Mouse (Mus musculus): ENCODE results near the gene Cops3. TPM values are rescaled to one million over a fixed set of nuclear protein-coding genes. Genes with fewer than 3 reads are reported as not detected.

The Cops3 gene
- total and polyA plus RNA-seq, 3 experiments: 180 to 198 TPM; not detected in 1

DNA sequence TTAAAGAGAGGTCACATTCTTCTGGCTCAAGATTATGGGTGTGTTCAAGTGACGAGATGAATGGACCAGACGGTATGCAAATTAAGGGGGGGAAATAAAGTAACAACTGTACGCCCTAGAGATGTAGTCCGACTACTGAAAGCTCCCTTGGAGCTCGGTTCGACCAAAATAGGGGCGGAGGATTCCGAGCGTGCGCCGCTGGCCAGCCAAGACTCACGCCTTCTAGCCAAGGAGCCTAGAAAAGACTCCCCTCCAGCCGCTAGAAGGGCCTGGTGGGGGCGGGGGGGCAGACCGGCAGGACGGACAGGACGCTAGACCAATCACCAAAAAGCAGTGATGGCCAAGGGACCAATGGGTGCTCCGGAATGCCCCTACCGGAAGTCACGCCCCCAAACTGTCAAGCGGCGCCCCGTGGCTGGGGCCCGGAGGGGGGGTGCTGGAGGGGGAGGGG, 605 bp downstream of the Cops3 start, which contains the start of gene Nt5m (continued):
- no peak for TF ChIP-seq ZKSCAN1 (IDR thresholded peaks at IDR 0.05; ENCODE audit: low read depth, low read length)
- TF ChIP-seq GATA1 (IDR thresholded peaks at IDR 0.05; ENCODE audit: low read depth, low read length): no peak
- TF ChIP-seq SIN3A (IDR thresholded peaks at IDR 0.05; ENCODE audit: low read length): peak; percentile 90
- no peak; the same call in 1 of the 2 replicates for TF ChIP-seq TCF12 (IDR thresholded peaks at IDR 0.05; ENCODE audit: low read depth, low read length)
- TF ChIP-seq ZC3H11A (IDR thresholded peaks at IDR 0.05; ENCODE audit: low read depth, low read length): no peak
- no peak for TF ChIP-seq ZNF384 (IDR thresholded peaks at IDR 0.05; ENCODE audit: low read depth, low read length)
- peak; percentile 77 for TF ChIP-seq HCFC1 (IDR thresholded peaks at IDR 0.05; ENCODE audit: low read depth, low read length)
- TF ChIP-seq MYB (IDR thresholded peaks at IDR 0.05; ENCODE audit: low read depth, low read length): 0 out of 2 replicates have a peak, but pooled peaks have one; percentile 54
- TF ChIP-seq BHLHE40 (IDR thresholded peaks at IDR 0.05; ENCODE audit: borderline replicate concordance, low read depth, low read length): no peak
- no peak for TF ChIP-seq USF2 (IDR thresholded peaks at IDR 0.05; ENCODE audit: borderline replicate concordance in 1 of 2, insufficient read depth in 1 of 2, low read depth in 1 of 2, low read length in 2 of 2)
- TF ChIP-seq E2F4 (IDR thresholded peaks at IDR 0.05; ENCODE audit: borderline replicate concordance, low read depth, low read length): no peak
- peak; percentile 59 for TF ChIP-seq ETS1 (IDR thresholded peaks at IDR 0.05; ENCODE audit: low read depth, low read length)
- TF ChIP-seq MXI1 (IDR thresholded peaks at IDR 0.05; ENCODE audit: low read depth, low read length): peak; percentile 82
- peak; percentile 55; the same call in 1 of the 2 replicates for TF ChIP-seq MYC (IDR thresholded peaks at IDR 0.05; ENCODE audit: low read depth, low read length)
- TF ChIP-seq POLR2AphosphoS5 (IDR thresholded peaks at IDR 0.05; ENCODE audit: borderline replicate concordance, low read depth, low read length): no peak
- TF ChIP-seq RCOR1 (IDR thresholded peaks at IDR 0.05; ENCODE audit: low read depth, low read length): no peak
- TF ChIP-seq MAFK (IDR thresholded peaks at IDR 0.05; ENCODE audit: borderline replicate concordance, low read depth, low read length): no peak

DNA sequence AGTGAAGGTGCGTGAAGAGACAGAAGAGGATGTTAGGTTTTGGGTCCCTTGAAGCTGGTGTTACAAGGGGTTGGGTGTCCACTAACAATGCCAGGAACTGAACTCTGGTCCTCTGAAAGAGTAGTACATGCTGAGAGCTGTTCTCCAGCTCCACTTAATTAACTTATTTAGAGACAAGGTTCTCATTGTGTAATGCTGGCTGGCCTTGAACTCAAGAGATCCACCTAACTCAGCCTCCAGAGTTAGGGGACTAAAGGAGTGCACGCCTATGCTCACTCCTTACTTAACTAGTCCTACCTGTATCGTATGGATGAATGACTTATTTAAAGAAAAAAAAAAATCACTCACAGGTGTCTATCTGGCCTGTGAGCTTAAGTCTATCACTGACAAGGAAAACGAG, 1.2 kb downstream of the Cops3 start:
- Histone ChIP-seq H3K9ac (ENCODE audit: control insufficient read depth, low read depth, low read length, poor library complexity, severe bottlenecking) (peak overlapping the region; percentile 88), H3K4me1 (ENCODE audit: control insufficient read depth in 1 of 2, insufficient read depth in 2 of 2, low read length in 2 of 2) (peaks cover 5 to 14% of the 10 kb centered on the region in 2 experiments), H3K36me3 (ENCODE audit: control insufficient read depth in 1 of 2, insufficient read depth in 2 of 2, low read length in 2 of 2) (peaks cover 24 to 25% of the 10 kb centered on the region in 2 experiments), H3K27ac (ENCODE audit: control insufficient read depth, low read depth, low read length) (peak overlapping the region; percentile 89), H3K4me3 (ENCODE audit: control insufficient read depth in 1 of 2, insufficient read depth in 1 of 2, low read depth in 2 of 2, low read length in 2 of 2) (peak overlapping the region; percentile 93 to 94), H3K9me3 (replicated peaks; ENCODE audit: insufficient read depth, low read length) (no peaks in the 10 kb centered on the region), H3K27me3 (ENCODE audit: control insufficient read depth in 1 of 2, insufficient read depth in 2 of 2, low read length in 2 of 2) (no peaks in the 10 kb centered on the region), H3K79me2 (ENCODE audit: control insufficient read depth, insufficient read depth, low read length, poor library complexity) (peaks cover 30% of the 10 kb centered on the region)
- TF ChIP-seq SIN3A (IDR thresholded peaks at IDR 0.05; ENCODE audit: low read length) (no peak), SMC3 (IDR thresholded peaks at IDR 0.05; ENCODE audit: low read depth, low read length) (no peak), USF2 (IDR thresholded peaks at IDR 0.05; ENCODE audit: borderline replicate concordance in 1 of 2, insufficient read depth in 1 of 2, low read depth in 1 of 2, low read length in 2 of 2) (no peak), ELF1 (IDR thresholded peaks at IDR 0.05; ENCODE audit: low read depth, low read length) (no peak), RAD21 (IDR thresholded peaks at IDR 0.05; ENCODE audit: low read depth, low read length) (no peak), EP300 (IDR thresholded peaks at IDR 0.05; ENCODE audit: low read depth in 1 of 2, low read length in 2 of 2) (no peak), MXI1 (IDR thresholded peaks at IDR 0.05; ENCODE audit: low read depth, low read length) (no peak), POLR2AphosphoS2 (IDR thresholded peaks at IDR 0.05; ENCODE audit: low read length) (no peak), MAZ (IDR thresholded peaks at IDR 0.05; ENCODE audit: low read depth, low read length) (no peak), ZKSCAN1 (IDR thresholded peaks at IDR 0.05; ENCODE audit: low read depth, low read length) (no peak), GATA1 (IDR thresholded peaks at IDR 0.05; ENCODE audit: low read depth, low read length) (no peak), TCF12 (IDR thresholded peaks at IDR 0.05; ENCODE audit: low read depth, low read length) (no peak), E2F4 (IDR thresholded peaks at IDR 0.05; ENCODE audit: borderline replicate concordance, low read depth, low read length) (no peak), ZC3H11A (IDR thresholded peaks at IDR 0.05; ENCODE audit: low read depth, low read length) (no peak), BHLHE40 (IDR thresholded peaks at IDR 0.05; ENCODE audit: borderline replicate concordance, low read depth, low read length) (no peak), UBTF (IDR thresholded peaks at IDR 0.05; ENCODE audit: borderline replicate concordance, insufficient read depth, low read depth, low read length) (no peak), ZMIZ1 (IDR thresholded peaks at IDR 0.05; ENCODE audit: low read depth, low read length) (no peak)
- no peak for DNase-seq (ENCODE audit: low read depth, low spot score)

Measured in MEL (cell line).